Mouse (Mus musculus): ENCODE measurements around the gene Rbfox3.

GRCm38 (mm10) chr11:118448385-118448784, 463.0 kb downstream of the Rbfox3 start:
- TF ChIP-seq POLR2A (IDR thresholded peaks at IDR 0.05; ENCODE audit: low read depth, low read length) (no peak), CTCF (IDR thresholded peaks at IDR 0.05; ENCODE audit: extremely low read depth, insufficient read length, insufficient replicate concordance, low read depth, low read length) (no peak)

All from small intestine, adult 2 months (tissue).